Mouse (Mus musculus) lung, embryonic 15.5 days (tissue): ENCODE data around the gene Entpd6. TPM values are rescaled to one million over a fixed set of nuclear protein-coding genes. Genes with fewer than 3 reads are reported as not detected.

Experiments
- ATAC-seq: fragments of 200-750 bp; cut with Nextera tagmentation; 2 replicates; pipeline ENCODE4 v1.8.0; 2017; ENCODE audit warnings: moderate number of reproducible peaks, borderline replicate concordance; ENCODE audit not compliant: low FRiP score, low TSS enrichment; ENCODE audit errors: extremely low read depth
- H3K27ac ChIP-seq: fragments of 300-500 bp; sonication (generic); 2 replicates; pipeline ENCODE4 v1.5.1; 2015; ENCODE audit warnings: moderate library complexity, mild to moderate bottlenecking, inconsistent platforms
- H3K27me3 ChIP-seq: fragments of 300-500 bp; sonication (generic); 2 replicates; pipeline ENCODE4 v1.6.1; 2015; ENCODE audit warnings: inconsistent platforms
- H3K36me3 ChIP-seq: fragments of 300-500 bp; sonication (generic); 2 replicates; pipeline ENCODE4 v1.6.1; 2015; ENCODE audit warnings: inconsistent platforms
- H3K4me1 ChIP-seq: fragments of 300-500 bp; sonication (generic); 2 replicates; pipeline ENCODE4 v1.6.1; 2015; ENCODE audit warnings: inconsistent platforms
- H3K4me2 ChIP-seq: fragments of 300-500 bp; sonication (generic); 2 replicates; pipeline ENCODE4 v1.6.1; 2015; ENCODE audit warnings: inconsistent platforms, mild to moderate bottlenecking, moderate library complexity
- H3K4me3 ChIP-seq: fragments of 300-500 bp; sonication (generic); 2 replicates; pipeline ENCODE4 v1.5.1; 2015; ENCODE audit warnings: mild to moderate bottlenecking, inconsistent platforms
- H3K9ac ChIP-seq: fragments of 300-500 bp; sonication (generic); 2 replicates; pipeline ENCODE4 v1.6.1; 2015; ENCODE audit warnings: inconsistent platforms
- H3K9me3 ChIP-seq: fragments of 300-500 bp; sonication (generic); 2 replicates; pipeline ENCODE4 v1.6.1; 2016; ENCODE audit warnings: inconsistent platforms
- WGBS: fragments of 180-500 bp; shearing (Covaris S2); methylation state at CpG from one replicate; pipeline ENCODE4 v1.1.7; 2015; 5-methylcytosine and 5-hydroxymethylcytosine counted together
- polyA plus RNA-seq: library from polyadenylated mRNA; unstranded; fragments of >200 nt; fragmentation: Nextera tagmentation; extraction: Ambion mirVana; gene quantifications from 2 replicates; pipeline ENCODE4 v1.2.1, GENCODE M21; 2015

The Entpd6 gene
- polyA plus RNA-seq, 1 experiment from 2014 or later, result 35.5 TPM

- WGBS, result 57% methylated on average over 4 of the region's 4 CpGs
- Histone ChIP-seq H3K36me3 (peaks cover 15% of the 10 kb centered on the region), H3K9me3 (no peaks in the 10 kb centered on the region), H3K4me3 (peak overlapping the region; percentile 12; the same call in 1 of the 2 replicates), H3K27me3 (no peaks in the 10 kb centered on the region), H3K9ac (no peak overlapping the region), H3K4me2 (peak overlapping the region; percentile 72), H3K4me1 (peaks cover 28% of the 10 kb centered on the region), H3K27ac (0 out of 2 replicates have a peak overlapping the region, but pooled peaks have one; percentile 22)
- ATAC-seq, result no peak
These were observed 40.1 kb downstream of the Entpd6 start for GRCm38 (mm10) chr2:150788768-150789550.

DNA sequence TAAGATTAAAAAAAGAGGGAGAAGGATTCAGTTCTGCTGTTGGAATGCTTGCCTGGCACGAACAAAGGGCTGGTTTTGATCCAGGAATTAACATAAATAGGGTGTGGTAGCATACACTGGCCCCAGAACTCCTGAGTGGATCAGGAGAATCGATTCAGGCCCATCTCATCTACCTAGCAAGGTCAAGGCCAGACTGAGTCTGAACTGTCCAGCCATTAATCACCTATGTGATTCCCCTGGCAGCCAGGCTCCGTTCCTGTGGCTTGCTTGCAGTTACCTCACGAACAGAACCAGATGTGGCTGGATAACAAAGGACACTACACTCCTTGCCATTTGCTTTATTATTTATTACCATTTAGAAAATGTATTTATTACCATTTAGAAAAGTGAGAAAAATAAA is 44.5 kb downstream of the Entpd6 start:
- peaks cover 29% of the 10 kb centered on the region for H3K36me3 ChIP-seq
- WGBS, result 67% methylated on average over 4 of the region's 4 CpGs
- no peak overlapping the region for H3K27ac ChIP-seq

GRCm38 (mm10) chr2:150798084-150798483 is 49.2 kb downstream of the Entpd6 start:
- ATAC-seq, result no peak
- 55% methylated on average over 7 of the region's 7 CpGs for WGBS
- Histone ChIP-seq H3K4me2 (no peak overlapping the region), H3K4me3 (no peak overlapping the region), H3K9me3 (no peaks in the 10 kb centered on the region), H3K36me3 (peaks cover 49% of the 10 kb centered on the region), H3K4me1 (peaks cover 5% of the 10 kb centered on the region; the same call in 1 of the 2 replicates), H3K27me3 (no peaks in the 10 kb centered on the region), H3K27ac (no peak overlapping the region), H3K9ac (no peak overlapping the region)

More for the DNA sequence above, 44.5 kb downstream of the Entpd6 start:
- no peak for ATAC-seq
- no peak overlapping the region for H3K4me2 ChIP-seq
- H3K4me3 ChIP-seq, result no peak overlapping the region
- no peaks in the 10 kb centered on the region for H3K9me3 ChIP-seq
- H3K4me1 ChIP-seq, result peaks cover 16% of the 10 kb centered on the region
- no peak overlapping the region for H3K9ac ChIP-seq
- H3K27me3 ChIP-seq, result no peaks in the 10 kb centered on the region

GRCm38 (mm10) chr2:150800616-150801015 is 51.8 kb downstream of the Entpd6 start:
- ATAC-seq, result no peak
- H3K4me1 ChIP-seq, result peaks cover 5% of the 10 kb centered on the region; the same call in 1 of the 2 replicates
- H3K9me3 ChIP-seq, result no peaks in the 10 kb centered on the region
- peaks cover 56% of the 10 kb centered on the region for H3K36me3 ChIP-seq
- H3K27me3 ChIP-seq, result no peaks in the 10 kb centered on the region
- no peak overlapping the region for H3K4me2 ChIP-seq
- H3K9ac ChIP-seq, result no peak overlapping the region
- WGBS, result 81% methylated on average over 5 of the region's 5 CpGs
- no peak overlapping the region for H3K27ac ChIP-seq
- H3K4me3 ChIP-seq, result no peak overlapping the region

DNA sequence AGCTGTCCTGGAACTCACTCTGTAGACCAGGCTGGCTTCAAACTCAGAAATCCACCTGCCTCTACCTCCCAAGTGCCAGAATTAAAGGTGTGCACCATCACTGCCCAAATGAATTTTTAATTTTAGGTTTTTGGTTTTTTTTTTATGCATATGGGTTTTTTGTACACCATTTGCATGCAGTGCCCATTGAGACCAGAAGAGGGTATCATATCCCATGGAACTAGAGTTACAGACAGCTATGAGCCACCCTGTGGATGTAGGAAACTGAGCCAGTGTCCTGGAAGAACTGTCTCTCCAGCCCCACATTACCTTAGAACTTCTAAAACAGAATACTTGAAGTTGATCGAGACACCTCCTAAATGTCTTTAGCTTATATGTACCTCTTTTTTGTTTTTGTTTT is 54.2 kb downstream of the Entpd6 start:
- no peak for ATAC-seq
- H3K27ac ChIP-seq, result no peak overlapping the region
- no peak overlapping the region for H3K4me3 ChIP-seq
- H3K4me2 ChIP-seq, result no peak overlapping the region
- no peak overlapping the region for H3K9ac ChIP-seq
- WGBS, result 92% methylated on average over 1 of the region's 1 CpGs
- peaks cover 2% of the 10 kb centered on the region; the same call in 1 of the 2 replicates for H3K4me1 ChIP-seq
- peaks cover 60% of the 10 kb centered on the region for H3K36me3 ChIP-seq
- no peaks in the 10 kb centered on the region for H3K27me3 ChIP-seq
- no peaks in the 10 kb centered on the region for H3K9me3 ChIP-seq

- no peaks in the 10 kb centered on the region for H3K27me3 ChIP-seq
- no peak overlapping the region for H3K27ac ChIP-seq
- 84% methylated on average over 6 of the region's 6 CpGs for WGBS
- no peaks in the 10 kb centered on the region for H3K9me3 ChIP-seq
- no peak overlapping the region for H3K4me2 ChIP-seq
- no peaks in the 10 kb centered on the region for H3K4me1 ChIP-seq
- no peak for ATAC-seq
- H3K36me3 ChIP-seq, result peaks cover 76% of the 10 kb centered on the region
- H3K4me3 ChIP-seq, result no peak overlapping the region
- H3K9ac ChIP-seq, result no peak overlapping the region
These were observed 59.5 kb downstream of the Entpd6 start for GRCm38 (mm10) chr2:150808381-150808780.

- Histone ChIP-seq H3K36me3 (peaks cover 79% of the 10 kb centered on the region), H3K27me3 (no peaks in the 10 kb centered on the region), H3K9me3 (no peaks in the 10 kb centered on the region), H3K4me3 (no peak overlapping the region), H3K9ac (no peak overlapping the region), H3K4me2 (no peak overlapping the region), H3K4me1 (no peaks in the 10 kb centered on the region), H3K27ac (no peak overlapping the region)
- WGBS, result 90% methylated on average over 6 of the region's 6 CpGs
- no peak for ATAC-seq
These were observed 60.0 kb downstream of the Entpd6 start for GRCm38 (mm10) chr2:150808812-150809211.

DNA sequence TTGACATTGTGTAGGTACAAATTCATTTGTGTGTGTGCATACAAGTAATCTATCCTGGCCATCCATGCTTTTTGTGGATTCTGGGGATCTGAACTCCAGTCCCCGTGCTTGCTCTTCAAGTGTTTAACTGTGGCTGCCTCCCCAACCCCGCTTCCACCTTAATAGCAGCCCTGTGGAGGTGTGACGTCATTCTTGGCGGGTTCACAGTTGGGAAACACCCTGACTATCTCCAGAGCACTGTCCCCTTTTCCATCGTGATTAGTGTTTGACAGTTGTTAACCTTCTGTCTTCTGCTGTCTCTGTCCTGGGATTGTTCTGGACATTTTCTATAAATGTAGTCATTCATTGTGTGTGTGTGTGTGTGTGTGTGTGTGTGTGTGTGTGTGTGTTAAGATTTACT is 61.8 kb downstream of the Entpd6 start:
- Histone ChIP-seq H3K9ac (no peak overlapping the region), H3K4me3 (no peak overlapping the region), H3K9me3 (no peaks in the 10 kb centered on the region), H3K36me3 (peaks cover 81% of the 10 kb centered on the region), H3K27me3 (no peaks in the 10 kb centered on the region), H3K27ac (no peak overlapping the region), H3K4me2 (no peak overlapping the region), H3K4me1 (no peaks in the 10 kb centered on the region)
- no peak for ATAC-seq
- 69% methylated on average over 5 of the region's 5 CpGs for WGBS

- Histone ChIP-seq H3K9me3 (no peaks in the 10 kb centered on the region), H3K27ac (no peak overlapping the region), H3K27me3 (no peaks in the 10 kb centered on the region), H3K4me3 (no peak overlapping the region), H3K4me1 (no peaks in the 10 kb centered on the region), H3K36me3 (peaks cover 86% of the 10 kb centered on the region), H3K9ac (no peak overlapping the region), H3K4me2 (no peak overlapping the region)
- 89% methylated on average over 6 of the region's 6 CpGs for WGBS
- ATAC-seq, result no peak
These were observed 64.0 kb downstream of the Entpd6 start for GRCm38 (mm10) chr2:150812816-150813215.

DNA sequence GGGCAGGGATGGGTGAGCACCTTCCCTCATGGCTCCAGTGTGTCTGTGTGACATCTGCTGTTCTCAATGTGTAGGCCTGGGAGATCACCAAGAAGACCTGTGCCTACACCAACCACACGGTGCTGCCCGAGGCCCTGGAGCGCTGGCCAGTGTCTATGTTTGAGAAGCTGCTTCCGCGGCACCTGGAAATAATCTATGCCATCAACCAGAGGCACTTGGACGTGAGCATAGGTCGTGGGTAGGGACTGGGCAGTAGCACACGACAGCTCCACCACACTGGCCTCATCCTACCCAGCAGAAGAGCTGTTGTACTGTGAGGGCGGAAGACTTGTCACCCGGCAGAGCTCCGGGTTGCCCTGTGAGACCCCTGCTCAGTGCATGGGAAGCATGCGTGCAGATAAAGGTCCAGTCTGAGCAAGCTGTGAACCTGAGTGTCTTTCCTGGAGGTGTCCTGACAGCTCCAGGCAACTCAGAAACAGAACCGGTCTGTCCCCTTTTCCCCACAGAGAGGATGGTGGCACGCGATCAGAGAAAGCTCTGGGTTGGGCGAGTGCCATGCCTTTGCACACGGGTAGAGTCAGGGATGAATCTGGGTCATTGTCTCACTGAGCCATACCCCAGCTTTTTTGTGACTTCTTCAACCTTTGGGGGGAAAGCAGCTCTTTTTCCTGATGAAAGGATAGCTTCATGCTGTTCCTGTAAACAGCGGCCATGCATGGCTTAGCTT is 68.0 kb downstream of the Entpd6 start:
- H3K9ac ChIP-seq, result no peak overlapping the region
- no peak overlapping the region for H3K4me2 ChIP-seq
- no peaks in the 10 kb centered on the region for H3K27me3 ChIP-seq
- H3K36me3 ChIP-seq, result peaks cover 86% of the 10 kb centered on the region
- no peak overlapping the region for H3K4me3 ChIP-seq
- WGBS, result 91% methylated on average over 18 of the region's 18 CpGs
- no peaks in the 10 kb centered on the region for H3K9me3 ChIP-seq
- no peak for ATAC-seq
- H3K4me1 ChIP-seq, result no peaks in the 10 kb centered on the region
- H3K27ac ChIP-seq, result no peak overlapping the region

DNA sequence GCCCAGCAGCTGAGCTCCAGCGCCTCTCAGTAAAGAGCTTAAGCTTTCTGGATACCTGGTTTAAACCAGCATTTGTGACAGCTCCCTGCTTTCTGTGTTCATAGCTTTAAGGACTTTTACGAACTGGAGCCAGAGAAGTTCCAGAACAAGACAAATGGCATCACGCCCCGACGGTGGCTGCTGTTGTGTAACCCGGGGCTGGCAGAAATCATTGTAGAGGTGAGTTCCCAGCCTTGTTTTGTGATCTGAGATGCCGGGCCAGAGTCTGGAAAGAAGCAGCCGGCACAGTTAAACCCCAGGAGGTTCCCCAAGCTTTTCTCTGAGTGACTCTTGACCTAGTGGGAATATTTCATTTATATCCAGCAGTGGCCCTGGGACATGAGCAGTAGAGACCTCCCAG is 69.9 kb downstream of the Entpd6 start:
- no peak overlapping the region for H3K4me2 ChIP-seq
- ATAC-seq, result no peak
- no peak overlapping the region for H3K4me3 ChIP-seq
- WGBS, result 81% methylated on average over 8 of the region's 8 CpGs
- H3K27ac ChIP-seq, result no peak overlapping the region
- no peak overlapping the region for H3K9ac ChIP-seq
- H3K9me3 ChIP-seq, result no peaks in the 10 kb centered on the region
- no peaks in the 10 kb centered on the region for H3K4me1 ChIP-seq
- H3K36me3 ChIP-seq, result peaks cover 83% of the 10 kb centered on the region
- H3K27me3 ChIP-seq, result no peaks in the 10 kb centered on the region

DNA sequence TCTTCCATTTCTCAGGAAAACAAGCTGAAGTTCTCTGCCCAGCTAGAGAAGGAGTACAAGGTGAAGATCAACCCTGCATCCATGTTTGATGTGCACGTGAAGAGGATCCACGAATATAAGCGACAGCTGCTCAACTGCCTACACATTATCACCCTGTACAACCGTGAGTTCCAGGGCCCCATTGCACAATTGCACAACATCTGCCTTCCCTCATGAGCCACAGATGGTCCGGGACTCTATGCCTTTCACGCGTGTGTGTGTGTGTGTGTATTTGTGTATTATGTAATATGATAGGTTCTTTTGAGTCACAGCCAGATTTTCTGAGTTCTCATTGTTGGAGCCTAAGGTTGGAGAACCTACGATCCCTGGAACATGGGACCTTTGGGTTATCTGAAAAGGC is 71.9 kb downstream of the Entpd6 start:
- H3K27me3 ChIP-seq, result no peaks in the 10 kb centered on the region
- ATAC-seq, result no peak
- no peaks in the 10 kb centered on the region for H3K9me3 ChIP-seq
- no peak overlapping the region for H3K4me2 ChIP-seq
- no peak overlapping the region for H3K27ac ChIP-seq
- no peaks in the 10 kb centered on the region for H3K4me1 ChIP-seq
- no peak overlapping the region for H3K9ac ChIP-seq
- peaks cover 75% of the 10 kb centered on the region for H3K36me3 ChIP-seq
- WGBS, result 79% methylated on average over 8 of the region's 8 CpGs
- H3K4me3 ChIP-seq, result no peak overlapping the region
